Mouse (Mus musculus): ENCODE data around the gene Plekhg1. TPM values are rescaled to one million over a fixed set of nuclear protein-coding genes. Genes with fewer than 3 reads are reported as not detected.

Gene Plekhg1
- polyA plus RNA-seq (2015; fragmentation: Nextera tagmentation; extraction: Ambion mirVana): 5.9 and 7.5 TPM in 2 replicates

DNA sequence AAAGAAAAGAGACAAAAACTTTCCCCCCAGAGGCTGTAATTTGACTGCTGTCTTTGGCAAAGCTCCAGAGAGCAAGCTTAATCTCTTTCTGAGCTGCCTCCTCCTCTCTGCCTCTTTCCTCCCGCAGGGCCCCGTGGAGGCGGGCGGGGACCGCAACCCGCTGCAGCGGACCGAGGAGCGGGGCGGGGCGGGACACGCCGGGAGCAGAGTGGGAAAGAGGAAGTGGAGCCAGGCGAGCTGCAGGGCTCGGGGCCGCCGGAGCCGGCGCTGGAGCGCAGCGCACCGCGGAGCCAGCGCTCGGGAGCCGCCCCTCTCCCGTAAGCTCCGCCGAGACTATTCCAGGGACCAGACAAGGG, at the start of gene Plekhg1:
Gene Plekhg1, plus strand, starts transcription at position 217 of the 356 bp plus-strand sequence.
- Histone ChIP-seq H3K4me3 (replicated peaks) (peak within 1 kb of the TSS; percentile 69), H3K9me3 (no peaks in the 10 kb centered on the region), H3K4me1 (replicated peaks) (peaks cover 2% of the 10 kb centered on the region; the same call in 1 of the 2 replicates), H3K9ac (peak within 1 kb of the TSS; percentile 68), H3K27ac (peak within 1 kb of the TSS; percentile 84), H3K36me3 (no peaks in the 10 kb centered on the region), H3K27me3 (replicated peaks) (no peaks in the 10 kb centered on the region), H3K4me2 (replicated peaks) (peak within 1 kb of the TSS; percentile 96)
- ATAC-seq: peak; percentile 94
- WGBS: 1% methylated on average over 29 of the region's 29 CpGs

DNA sequence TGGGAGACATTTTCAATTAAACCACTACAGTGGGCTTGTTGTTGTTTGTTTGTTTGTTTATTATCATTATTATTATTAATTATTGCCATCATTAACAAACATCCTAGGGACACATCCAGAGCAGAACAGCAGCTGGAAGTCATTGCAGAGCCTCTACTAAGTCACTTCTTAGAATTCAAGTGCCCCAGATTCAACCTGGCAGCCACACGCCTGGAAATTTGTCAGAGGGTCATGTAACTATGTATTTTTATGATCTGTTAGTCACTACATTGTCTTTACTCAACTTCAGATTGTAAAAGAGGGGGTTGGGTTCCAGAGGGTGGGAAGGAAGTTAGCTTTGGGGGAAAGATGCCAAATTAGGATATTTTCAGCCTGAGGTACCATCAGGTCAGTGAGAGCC, 47.4 kb upstream of the Plekhg1 start:
- no peak overlapping the region for H3K4me3 ChIP-seq (replicated peaks)
- 60% methylated on average over 1 of the region's 1 CpGs for WGBS
- no peaks in the 10 kb centered on the region for H3K36me3 ChIP-seq
- no peaks in the 10 kb centered on the region for H3K27me3 ChIP-seq (replicated peaks)
- no peaks in the 10 kb centered on the region for H3K9me3 ChIP-seq
- ATAC-seq: no peak
- no peak overlapping the region for H3K4me2 ChIP-seq (replicated peaks)
- no peaks in the 10 kb centered on the region for H3K4me1 ChIP-seq (replicated peaks)
- H3K9ac ChIP-seq: no peak overlapping the region
- no peak overlapping the region for H3K27ac ChIP-seq

DNA sequence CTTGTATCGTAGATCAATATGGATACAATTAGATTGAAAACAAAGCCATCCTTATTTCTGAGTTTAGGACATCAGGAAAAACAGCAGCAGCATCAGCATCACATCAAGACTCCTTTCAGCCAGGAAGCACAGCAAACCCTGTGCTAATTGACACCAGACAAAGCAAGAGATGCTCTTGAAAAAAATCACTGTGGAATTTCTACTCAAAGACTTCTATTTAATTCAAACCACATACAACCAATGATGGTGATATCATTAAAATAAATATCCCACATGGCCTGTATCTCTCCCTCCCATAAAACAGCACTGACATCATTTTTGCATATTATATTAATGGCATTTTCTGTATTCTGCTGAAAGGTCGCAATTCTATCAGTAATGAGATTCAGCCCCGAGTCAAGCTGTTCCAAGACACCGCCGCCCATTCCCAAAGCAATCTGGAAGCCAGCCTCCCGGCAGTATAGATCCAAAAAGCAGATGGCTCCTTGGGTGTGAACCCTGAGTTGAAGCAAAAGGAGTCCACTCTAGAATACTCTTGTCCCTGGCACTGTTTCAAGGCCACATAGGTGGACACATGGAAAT, 46.4 kb upstream of the Plekhg1 start:
- H3K4me3 ChIP-seq (replicated peaks): no peak overlapping the region
- H3K9ac ChIP-seq: no peak overlapping the region
- H3K4me1 ChIP-seq (replicated peaks): no peaks in the 10 kb centered on the region
- H3K36me3 ChIP-seq: no peaks in the 10 kb centered on the region
- H3K4me2 ChIP-seq (replicated peaks): no peak overlapping the region
- H3K27me3 ChIP-seq (replicated peaks): no peaks in the 10 kb centered on the region
- H3K9me3 ChIP-seq: no peaks in the 10 kb centered on the region
- no peak overlapping the region for H3K27ac ChIP-seq
- no peak for ATAC-seq
- 73% methylated on average over 6 of the region's 6 CpGs for WGBS

DNA sequence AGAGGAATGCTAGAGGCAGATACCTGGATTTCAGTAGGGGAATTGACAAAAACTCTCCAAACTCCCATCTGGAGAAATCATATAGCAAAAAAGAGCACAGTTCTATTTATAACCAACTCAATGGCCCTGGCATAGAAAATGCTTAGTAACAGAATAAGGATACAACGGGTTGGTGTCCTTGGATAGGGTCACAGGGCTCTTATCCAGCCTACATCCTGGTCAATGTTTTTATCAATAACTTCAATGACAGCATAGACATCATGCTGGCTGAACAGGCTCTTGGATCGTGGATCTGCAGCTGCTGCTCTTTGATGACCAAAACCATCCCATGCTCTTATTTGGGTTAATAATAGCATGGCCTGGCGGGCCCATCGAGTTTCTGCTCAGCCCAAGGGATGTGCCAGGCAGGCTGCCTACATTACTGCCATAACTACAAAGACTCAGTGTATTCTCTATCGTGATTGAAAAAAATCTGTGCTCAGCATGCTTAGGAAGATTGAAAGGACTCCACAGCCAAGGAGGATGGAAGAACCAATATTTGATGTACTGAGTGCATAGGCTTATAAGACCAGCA, 44.7 kb upstream of the Plekhg1 start:
- WGBS: 78% methylated on average over 5 of the region's 5 CpGs
- no peaks in the 10 kb centered on the region; the same call in 1 of the 2 replicates for H3K4me1 ChIP-seq (replicated peaks)
- H3K9me3 ChIP-seq: no peaks in the 10 kb centered on the region
- no peak overlapping the region for H3K4me3 ChIP-seq (replicated peaks)
- H3K9ac ChIP-seq: no peak overlapping the region
- no peak for ATAC-seq
- H3K27ac ChIP-seq: no peak overlapping the region
- H3K4me2 ChIP-seq (replicated peaks): no peak overlapping the region
- no peaks in the 10 kb centered on the region for H3K27me3 ChIP-seq (replicated peaks)
- no peaks in the 10 kb centered on the region for H3K36me3 ChIP-seq

DNA sequence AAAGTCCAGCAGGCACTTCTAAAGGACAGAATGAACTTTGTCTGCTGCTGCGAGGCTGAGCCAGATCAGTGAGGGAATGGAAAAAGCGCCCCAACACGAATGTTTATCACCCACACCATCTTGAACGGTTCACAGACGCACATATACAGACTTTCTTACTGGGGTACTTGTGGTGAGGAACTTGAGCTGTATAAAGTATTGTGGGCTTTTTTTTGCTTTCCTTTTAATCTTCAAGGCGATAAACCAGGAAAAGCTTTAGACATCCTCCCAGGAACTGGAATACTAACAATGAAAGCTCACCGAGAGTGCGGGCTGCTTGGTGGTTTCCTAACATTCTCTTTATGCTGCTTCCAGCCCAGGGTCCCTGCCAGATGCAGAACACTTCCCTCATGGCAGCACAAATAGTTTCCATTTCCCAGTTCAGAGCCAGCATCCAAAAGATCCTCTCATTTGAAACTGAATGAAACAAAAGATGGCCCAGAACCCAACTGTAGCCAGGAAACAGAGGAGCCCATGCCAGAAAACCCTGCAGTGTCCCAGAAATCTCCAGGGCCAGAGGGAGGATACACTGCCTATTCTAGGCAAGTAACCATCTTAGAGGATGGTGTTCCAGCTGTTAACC, 43.3 kb upstream of the Plekhg1 start:
- H3K9me3 ChIP-seq: no peaks in the 10 kb centered on the region
- H3K27ac ChIP-seq: peak overlapping the region; percentile 36; the same call in 1 of the 2 replicates
- no peak overlapping the region for H3K9ac ChIP-seq
- 38% methylated on average over 8 of the region's 8 CpGs for WGBS
- no peaks in the 10 kb centered on the region for H3K27me3 ChIP-seq (replicated peaks)
- no peaks in the 10 kb centered on the region for H3K36me3 ChIP-seq
- no peak overlapping the region for H3K4me3 ChIP-seq (replicated peaks)
- no peaks in the 10 kb centered on the region; the same call in 1 of the 2 replicates for H3K4me1 ChIP-seq (replicated peaks)
- no peak for ATAC-seq
- peak overlapping the region; percentile 30 for H3K4me2 ChIP-seq (replicated peaks)

DNA sequence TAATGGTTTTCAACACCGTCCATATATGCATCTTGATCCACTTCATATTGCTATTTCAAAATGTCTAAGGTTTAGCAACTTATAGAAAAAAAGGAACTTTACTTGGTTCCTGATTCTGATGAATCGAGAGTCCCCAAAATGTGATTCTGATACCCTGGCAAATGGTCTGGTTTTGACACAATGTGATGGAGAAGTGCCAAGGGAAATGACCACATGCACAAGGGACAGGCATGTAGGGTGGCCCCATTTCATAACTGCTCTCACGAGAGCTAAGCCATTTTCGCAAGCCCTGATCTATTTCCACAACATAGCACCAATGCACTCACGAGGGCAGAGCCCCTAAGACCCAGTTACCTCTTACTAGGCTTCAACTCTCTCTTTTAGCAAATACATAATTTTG, 42.7 kb upstream of the Plekhg1 start:
- Histone ChIP-seq H3K9me3 (no peaks in the 10 kb centered on the region), H3K4me1 (replicated peaks) (no peaks in the 10 kb centered on the region; the same call in 1 of the 2 replicates), H3K9ac (no peak overlapping the region), H3K36me3 (no peaks in the 10 kb centered on the region), H3K4me3 (replicated peaks) (no peak overlapping the region), H3K27ac (no peak overlapping the region), H3K4me2 (replicated peaks) (no peak overlapping the region), H3K27me3 (replicated peaks) (no peaks in the 10 kb centered on the region)
- ATAC-seq: no peak
- 88% methylated on average over 5 of the region's 5 CpGs for WGBS

DNA sequence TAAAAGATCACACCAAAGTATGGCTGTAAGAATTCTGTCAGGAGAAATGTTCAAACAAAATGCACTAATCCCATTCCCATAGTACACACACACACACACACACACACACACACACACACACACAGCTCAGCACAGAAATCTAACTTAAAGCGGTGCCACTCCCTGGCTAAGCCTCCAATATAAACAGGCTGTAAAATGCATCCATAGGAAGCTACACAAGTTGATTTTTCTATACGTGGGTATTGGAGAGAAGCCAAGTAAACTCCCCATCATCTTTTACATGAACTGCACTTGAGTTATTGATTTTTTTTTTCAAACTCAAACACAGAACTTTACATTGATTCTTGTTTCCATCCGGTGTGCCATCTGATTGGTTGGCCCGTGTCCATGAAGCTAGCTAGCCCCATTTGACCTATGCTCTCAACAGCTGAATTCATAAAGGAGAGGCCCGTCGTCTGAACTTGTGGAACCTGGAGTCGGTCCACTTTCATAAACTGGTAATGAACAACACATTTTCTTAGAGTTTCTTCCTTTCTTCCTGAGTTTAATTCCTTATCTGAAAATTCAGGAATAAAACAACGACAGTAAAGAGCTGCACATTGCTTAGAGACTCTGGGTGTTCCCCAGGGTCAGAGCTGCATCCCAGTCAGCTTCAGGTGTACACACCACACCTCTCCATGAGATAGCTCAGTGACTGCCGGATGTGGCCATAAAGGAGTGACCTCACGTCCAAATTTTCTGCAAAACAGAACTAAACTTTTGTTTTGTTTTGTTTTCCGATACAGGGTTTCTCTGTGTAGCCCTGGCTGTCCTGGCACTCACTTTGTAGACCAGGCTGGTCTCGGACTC, 39.7 kb upstream of the Plekhg1 start:
- H3K4me2 ChIP-seq (replicated peaks): no peak overlapping the region
- H3K9me3 ChIP-seq: no peaks in the 10 kb centered on the region
- no peaks in the 10 kb centered on the region for H3K27me3 ChIP-seq (replicated peaks)
- no peak overlapping the region for H3K4me3 ChIP-seq (replicated peaks)
- WGBS: 41% methylated on average over 12 of the region's 12 CpGs
- no peak overlapping the region for H3K9ac ChIP-seq
- ATAC-seq: peak; percentile 89
- no peaks in the 10 kb centered on the region; the same call in 1 of the 2 replicates for H3K4me1 ChIP-seq (replicated peaks)
- no peaks in the 10 kb centered on the region for H3K36me3 ChIP-seq
- H3K27ac ChIP-seq: no peak overlapping the region

DNA sequence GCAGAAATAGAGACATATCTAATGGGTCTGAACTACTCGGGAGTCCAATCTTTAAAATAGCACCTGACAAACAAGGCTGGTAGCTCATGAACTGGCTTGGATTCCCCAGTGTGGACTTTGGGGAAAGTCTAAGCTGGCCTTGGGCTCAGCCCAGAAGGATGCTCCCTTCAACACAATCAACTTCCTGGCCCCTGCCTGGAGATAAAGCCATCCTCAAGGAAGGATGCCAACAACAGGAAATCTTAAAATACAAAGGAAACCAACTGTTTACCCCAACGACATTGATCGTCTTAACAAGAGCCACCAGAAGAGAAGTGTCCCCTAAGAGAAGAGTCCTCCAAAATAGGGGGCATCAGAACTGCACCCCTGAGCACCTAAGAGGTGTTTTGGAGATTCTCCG, 38.3 kb upstream of the Plekhg1 start:
- H3K27me3 ChIP-seq (replicated peaks): no peaks in the 10 kb centered on the region
- H3K9ac ChIP-seq: no peak overlapping the region
- no peak overlapping the region for H3K4me3 ChIP-seq (replicated peaks)
- H3K27ac ChIP-seq: no peak overlapping the region
- ATAC-seq: no peak
- no peak overlapping the region for H3K4me2 ChIP-seq (replicated peaks)
- H3K4me1 ChIP-seq (replicated peaks): no peaks in the 10 kb centered on the region; the same call in 1 of the 2 replicates
- H3K9me3 ChIP-seq: no peaks in the 10 kb centered on the region
- WGBS: 85% methylated on average over 4 of the region's 4 CpGs
- no peaks in the 10 kb centered on the region for H3K36me3 ChIP-seq

DNA sequence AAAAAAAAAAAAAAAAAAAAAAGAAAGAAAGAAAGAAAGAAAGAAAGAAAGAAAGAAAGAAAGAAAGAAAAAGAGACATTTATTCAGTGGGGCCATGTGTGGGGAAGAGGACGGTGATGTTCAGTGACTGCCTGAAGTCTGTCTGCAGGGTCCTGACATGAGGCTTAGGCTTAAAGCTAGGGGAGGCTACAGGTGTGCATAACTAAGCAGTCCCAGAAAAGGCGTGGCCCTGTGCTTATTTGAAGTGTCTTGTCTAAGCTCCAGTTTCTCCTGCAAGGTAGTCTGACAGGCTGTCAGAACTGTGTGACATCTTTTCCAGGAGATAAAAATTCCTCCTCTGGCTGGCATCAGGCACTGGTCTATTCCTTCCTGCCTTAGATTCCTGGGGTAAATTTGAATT, 37.6 kb upstream of the Plekhg1 start:
- no peaks in the 10 kb centered on the region for H3K36me3 ChIP-seq
- 70% methylated on average over 2 of the region's 2 CpGs for WGBS
- H3K4me2 ChIP-seq (replicated peaks): no peak overlapping the region
- H3K9me3 ChIP-seq: no peaks in the 10 kb centered on the region
- no peaks in the 10 kb centered on the region; the same call in 1 of the 2 replicates for H3K4me1 ChIP-seq (replicated peaks)
- no peak overlapping the region for H3K4me3 ChIP-seq (replicated peaks)
- no peaks in the 10 kb centered on the region for H3K27me3 ChIP-seq (replicated peaks)
- ATAC-seq: no peak
- no peak overlapping the region for H3K9ac ChIP-seq
- no peak overlapping the region for H3K27ac ChIP-seq

DNA sequence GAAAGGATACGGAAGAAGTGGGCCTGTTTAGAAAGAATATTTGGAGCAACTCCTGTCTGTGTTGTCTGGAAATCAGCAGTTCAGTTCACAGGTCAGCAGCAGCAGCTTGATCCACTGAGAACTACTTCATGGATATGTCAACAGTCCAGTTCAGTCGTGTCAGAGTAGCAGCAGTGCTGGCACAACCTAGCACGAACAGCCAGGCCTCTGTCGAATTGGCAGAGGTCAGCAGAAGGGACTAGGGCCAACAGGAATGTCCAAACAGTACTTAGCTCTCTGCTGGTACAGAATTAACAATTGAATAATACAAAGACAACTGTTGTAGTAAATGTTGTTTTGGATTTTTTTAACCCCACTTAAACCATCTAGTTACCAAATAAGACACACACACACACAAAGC, 33.9 kb upstream of the Plekhg1 start:
- 58% methylated on average over 4 of the region's 4 CpGs for WGBS
- ATAC-seq: no peak
- Histone ChIP-seq H3K4me2 (replicated peaks) (no peak overlapping the region), H3K4me3 (replicated peaks) (no peak overlapping the region), H3K27me3 (replicated peaks) (no peaks in the 10 kb centered on the region), H3K9ac (no peak overlapping the region), H3K4me1 (replicated peaks) (no peaks in the 10 kb centered on the region), H3K36me3 (no peaks in the 10 kb centered on the region), H3K9me3 (no peaks in the 10 kb centered on the region), H3K27ac (no peak overlapping the region)

DNA sequence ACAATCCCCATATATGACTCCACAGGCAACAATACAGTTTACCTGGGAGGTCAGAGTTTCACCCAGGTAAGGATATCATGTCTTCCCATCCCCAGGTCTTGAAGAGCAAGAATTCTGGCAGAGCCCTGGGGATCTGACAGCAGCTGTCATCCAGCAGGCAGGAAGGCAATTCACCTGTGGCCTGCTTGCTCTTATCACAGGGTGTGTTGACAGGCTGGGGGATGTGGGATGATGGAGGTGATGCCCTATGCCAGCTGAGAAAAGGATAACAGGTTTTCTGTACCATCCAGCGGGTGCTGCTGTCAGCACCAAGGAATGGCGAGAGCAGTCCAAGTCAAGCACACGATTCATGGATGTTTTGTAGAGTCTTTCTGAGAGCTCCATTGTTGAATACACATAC, 30.1 kb upstream of the Plekhg1 start:
- Histone ChIP-seq H3K36me3 (no peaks in the 10 kb centered on the region), H3K27me3 (replicated peaks) (no peaks in the 10 kb centered on the region), H3K4me3 (replicated peaks) (no peak overlapping the region), H3K4me1 (replicated peaks) (no peaks in the 10 kb centered on the region), H3K4me2 (replicated peaks) (no peak overlapping the region), H3K27ac (no peak overlapping the region), H3K9ac (no peak overlapping the region), H3K9me3 (no peaks in the 10 kb centered on the region)
- WGBS: 78% methylated on average over 3 of the region's 3 CpGs
- ATAC-seq: no peak

DNA sequence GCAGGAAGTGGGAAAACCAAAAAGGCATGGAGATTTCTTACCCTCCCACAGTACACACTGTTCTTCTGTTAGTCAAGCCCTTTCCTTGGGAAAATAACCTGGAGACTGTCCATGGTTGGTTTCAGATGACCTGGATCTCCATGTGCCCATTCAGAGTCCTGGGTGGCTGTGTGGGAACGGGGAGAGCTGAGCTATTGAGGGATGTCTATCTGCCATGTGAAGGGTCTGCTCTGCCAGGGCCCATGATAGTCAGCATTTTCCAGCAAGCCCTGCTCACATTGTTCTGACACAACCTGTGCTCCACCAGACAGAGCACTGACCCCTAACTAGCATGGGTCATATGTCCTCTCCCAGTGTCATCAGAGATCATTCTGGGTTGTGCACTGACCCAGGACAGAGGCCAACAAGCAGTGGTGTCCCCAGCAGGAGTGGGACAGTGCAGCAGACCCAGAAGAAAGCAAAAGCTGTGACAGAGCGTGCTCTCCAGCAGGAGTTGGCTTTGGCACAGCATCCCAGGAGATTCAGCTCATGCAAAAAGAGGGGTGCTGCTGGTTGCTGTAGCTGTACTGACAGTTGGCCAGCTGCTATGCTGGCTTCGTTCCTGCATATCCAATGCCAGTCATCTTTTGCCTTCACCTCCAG, 24.7 kb upstream of the Plekhg1 start:
- 91% methylated on average over 3 of the region's 3 CpGs for WGBS
- H3K4me1 ChIP-seq (replicated peaks): no peaks in the 10 kb centered on the region
- H3K27ac ChIP-seq: no peak overlapping the region
- H3K36me3 ChIP-seq: no peaks in the 10 kb centered on the region
- H3K4me2 ChIP-seq (replicated peaks): no peak overlapping the region
- no peak for ATAC-seq
- H3K9me3 ChIP-seq: no peaks in the 10 kb centered on the region
- H3K27me3 ChIP-seq (replicated peaks): no peaks in the 10 kb centered on the region
- no peak overlapping the region for H3K4me3 ChIP-seq (replicated peaks)
- no peak overlapping the region for H3K9ac ChIP-seq

Measured in intestine, embryonic 15.5 days (tissue).